Mouse (Mus musculus) megakaryocyte, embryonic 14.5 days (primary cell): ENCODE data around the gene Rbp1. TPM values are rescaled to one million over a fixed set of nuclear protein-coding genes. Genes with fewer than 3 reads are reported as not detected.

Experiments
- H3K27me3 ChIP-seq: replicated peaks from 2 replicates; pipeline ENCODE3; 2012; ENCODE audit warnings: inconsistent platforms
- H3K36me3 ChIP-seq: replicated peaks from 2 replicates; pipeline ENCODE3; 2012; ENCODE audit warnings: low read length, inconsistent platforms, mixed read lengths
- H3K4me1 ChIP-seq: 2 replicates; pipeline ENCODE4 v1.6.1; 2012; ENCODE audit warnings: inconsistent platforms
- H3K4me3 ChIP-seq: replicated peaks from 2 replicates; pipeline ENCODE3; 2012; ENCODE audit warnings: moderate library complexity, mild to moderate bottlenecking, inconsistent platforms
- H3K9me3 ChIP-seq: 2 replicates; pipeline ENCODE4 v1.6.1; 2012; ENCODE audit warnings: inconsistent platforms
- FLI1 ChIP-seq: IDR thresholded peaks from 2 replicates; pipeline ENCODE4 v1.6.1; 2012; ENCODE audit warnings: low read length, inconsistent platforms, mixed read lengths
- GATA1 ChIP-seq: IDR thresholded peaks from 3 replicates; pipeline ENCODE4 v1.6.1; 2012; ENCODE audit warnings: mixed read lengths, low read length, inconsistent platforms, borderline replicate concordance
- polyA plus RNA-seq: library from polyadenylated mRNA; stranded (reverse); fragments of >175 nt; gene quantifications from 2 replicates; pipeline ENCODE4 v1.2.3, GENCODE M21; 2012; ENCODE audit warnings: low replicate concordance; ENCODE audit not compliant: insufficient read depth

Rbp1 gene
- polyA plus RNA-seq, 1 experiment: 10.7 TPM

- Histone ChIP-seq H3K27me3 (peaks cover 17% of the 10 kb centered on the region), H3K36me3 (peaks cover 18% of the 10 kb centered on the region), H3K4me1 (peaks cover 60% of the 10 kb centered on the region), H3K4me3 (no peak overlapping the region), H3K9me3 (no peaks in the 10 kb centered on the region)
- TF ChIP-seq FLI1 (no peak), GATA1 (no peak)
These were observed 16.3 kb downstream of the Rbp1 start for GRCm38 (mm10) chr9:98439091-98439490.

- peaks cover 69% of the 10 kb centered on the region for H3K4me1 ChIP-seq
- H3K9me3 ChIP-seq: no peaks in the 10 kb centered on the region
- H3K27me3 ChIP-seq: peaks cover 7% of the 10 kb centered on the region
- peaks cover 34% of the 10 kb centered on the region for H3K36me3 ChIP-seq
- no peak overlapping the region for H3K4me3 ChIP-seq
- TF ChIP-seq FLI1: no peak
- no peak for TF ChIP-seq GATA1
These were observed 19.9 kb downstream of the Rbp1 start for GRCm38 (mm10) chr9:98442638-98443037.

- H3K4me3 ChIP-seq: no peak overlapping the region
- H3K9me3 ChIP-seq: no peaks in the 10 kb centered on the region
- peaks cover 31% of the 10 kb centered on the region for H3K36me3 ChIP-seq
- peaks cover 67% of the 10 kb centered on the region for H3K4me1 ChIP-seq
- TF ChIP-seq FLI1 (no peak), GATA1 (no peak)
- H3K27me3 ChIP-seq: peaks cover 4% of the 10 kb centered on the region
These were observed 22.8 kb downstream of the Rbp1 start for GRCm38 (mm10) chr9:98445359-98446149.

GRCm38 (mm10) chr9:98450976-98451375, 28.2 kb downstream of the Rbp1 start:
- no peaks in the 10 kb centered on the region for H3K27me3 ChIP-seq
- H3K9me3 ChIP-seq: no peaks in the 10 kb centered on the region
- H3K4me1 ChIP-seq: peaks cover 31% of the 10 kb centered on the region
- no peak overlapping the region for H3K4me3 ChIP-seq
- TF ChIP-seq GATA1: no peak
- no peak for TF ChIP-seq FLI1
- peaks cover 8% of the 10 kb centered on the region for H3K36me3 ChIP-seq

- no peaks in the 10 kb centered on the region for H3K36me3 ChIP-seq
- no peak for TF ChIP-seq GATA1
- TF ChIP-seq FLI1: no peak
- peak overlapping the region; percentile 75 for H3K4me3 ChIP-seq
- peaks cover 62% of the 10 kb centered on the region for H3K4me1 ChIP-seq
- H3K27me3 ChIP-seq: no peaks in the 10 kb centered on the region
- no peaks in the 10 kb centered on the region for H3K9me3 ChIP-seq
These were observed 43.9 kb downstream of the Rbp1 start for GRCm38 (mm10) chr9:98466709-98467108.

- H3K36me3 ChIP-seq: no peaks in the 10 kb centered on the region
- no peaks in the 10 kb centered on the region for H3K27me3 ChIP-seq
- peaks cover 65% of the 10 kb centered on the region for H3K4me1 ChIP-seq
- H3K4me3 ChIP-seq: no peak overlapping the region
- TF ChIP-seq GATA1: no peak
- TF ChIP-seq FLI1: no peak
- H3K9me3 ChIP-seq: no peaks in the 10 kb centered on the region
These were observed 57.5 kb downstream of the Rbp1 start for GRCm38 (mm10) chr9:98480172-98480749.

GRCm38 (mm10) chr9:98482256-98482655, 59.5 kb downstream of the Rbp1 start:
- Histone ChIP-seq H3K9me3 (no peaks in the 10 kb centered on the region), H3K36me3 (no peaks in the 10 kb centered on the region), H3K4me1 (peaks cover 85% of the 10 kb centered on the region), H3K27me3 (no peaks in the 10 kb centered on the region), H3K4me3 (no peak overlapping the region)
- no peak for TF ChIP-seq GATA1
- TF ChIP-seq FLI1: no peak

GRCm38 (mm10) chr9:98485020-98485419, 62.3 kb downstream of the Rbp1 start:
- peaks cover 95% of the 10 kb centered on the region for H3K4me1 ChIP-seq
- H3K27me3 ChIP-seq: no peaks in the 10 kb centered on the region
- no peaks in the 10 kb centered on the region for H3K36me3 ChIP-seq
- no peaks in the 10 kb centered on the region for H3K9me3 ChIP-seq
- no peak overlapping the region for H3K4me3 ChIP-seq
- TF ChIP-seq GATA1: no peak
- TF ChIP-seq FLI1: no peak

- peaks cover 96% of the 10 kb centered on the region for H3K4me1 ChIP-seq
- H3K9me3 ChIP-seq: no peaks in the 10 kb centered on the region
- H3K27me3 ChIP-seq: no peaks in the 10 kb centered on the region
- TF ChIP-seq FLI1: no peak
- no peak for TF ChIP-seq GATA1
- H3K36me3 ChIP-seq: no peaks in the 10 kb centered on the region
- no peak within 1 kb of the TSS for H3K4me3 ChIP-seq
These were observed 63.1 kb downstream of the Rbp1 start, which contains the start of gene Rbp2 for GRCm38 (mm10) chr9:98485815-98486214. Gene Rbp2 (plus strand): TSS chr9:98486115.

GRCm38 (mm10) chr9:98487273-98487672, 64.5 kb downstream of the Rbp1 start:
- H3K4me3 ChIP-seq: no peak overlapping the region
- no peaks in the 10 kb centered on the region for H3K27me3 ChIP-seq
- H3K4me1 ChIP-seq: peaks cover 100% of the 10 kb centered on the region
- no peaks in the 10 kb centered on the region for H3K36me3 ChIP-seq
- TF ChIP-seq FLI1 (no peak), GATA1 (no peak)
- H3K9me3 ChIP-seq: no peaks in the 10 kb centered on the region
